In genomic region chr9:95844825-95845460, GRCm38 (mm10) we compare ENCODE assay signal across 8 mouse cellular contexts. TPM values are rescaled to one million over a fixed set of nuclear protein-coding genes. Genes with fewer than 3 reads are reported as not detected.
A peak's percentile ranks its signal among the peaks of the same experiment; 100 is the strongest.
DNase-seq lines count a peak whose midpoint lies in the region; ATAC-seq lines count a peak whose summit lies in the region.

Gene Pls1, minus strand, starts transcription at chr9:95845311.

- no peak within 1 kb of the TSS for H3K27ac ChIP-seq in embryonic facial prominence, embryonic 13.5 days
- peak within 1 kb of the TSS; percentile 70 for H3K27ac ChIP-seq in heart, embryonic 10.5 days
- no peak within 1 kb of the TSS for H3K27ac ChIP-seq in limb, embryonic 12.5 days
- no peak within 1 kb of the TSS for H3K27ac ChIP-seq in midbrain, embryonic 14.5 days (replicated peaks; ENCODE audit: low read depth, low read length)

- peak within 1 kb of the TSS; percentile 66 for H3K4me3 ChIP-seq in embryonic facial prominence, embryonic 13.5 days
- H3K4me3 ChIP-seq in heart, embryonic 10.5 days, result peak within 1 kb of the TSS; percentile 70
- H3K4me3 ChIP-seq in limb, embryonic 12.5 days (replicated peaks), result peak within 1 kb of the TSS; percentile 65
- peak within 1 kb of the TSS; percentile 61 for H3K4me3 ChIP-seq in midbrain, embryonic 14.5 days (replicated peaks; ENCODE audit: low read depth, low read length)

- under 1% methylated on average over 46 of the region's 46 CpGs for WGBS in embryonic facial prominence, embryonic 13.5 days
- under 1% methylated on average over 44 of the region's 46 CpGs for WGBS in heart, embryonic 10.5 days
- WGBS in limb, embryonic 12.5 days, result under 1% methylated on average over 46 of the region's 46 CpGs
- under 1% methylated on average over 46 of the region's 46 CpGs for WGBS in midbrain, embryonic 14.5 days

- no peaks in the 10 kb centered on the region for H3K9me3 ChIP-seq in embryonic facial prominence, embryonic 13.5 days
- no peaks in the 10 kb centered on the region for H3K9me3 ChIP-seq in heart, embryonic 10.5 days
- no peaks in the 10 kb centered on the region for H3K9me3 ChIP-seq in limb, embryonic 12.5 days
- no peaks in the 10 kb centered on the region; the same call in 1 of the 2 replicates for H3K9me3 ChIP-seq in midbrain, embryonic 14.5 days (ENCODE audit: control insufficient read depth, low read length)

- 0 out of 2 replicates have a peak, but pooled peaks cover 3% of the 10 kb centered on the region for H3K4me1 ChIP-seq in embryonic facial prominence, embryonic 13.5 days
- peaks cover 9% of the 10 kb centered on the region; the same call in 1 of the 2 replicates for H3K4me1 ChIP-seq in heart, embryonic 10.5 days
- peaks cover 14% of the 10 kb centered on the region; the same call in 1 of the 2 replicates for H3K4me1 ChIP-seq in limb, embryonic 12.5 days (replicated peaks)
- 0 out of 2 replicates have a peak, but pooled peaks cover 3% of the 10 kb centered on the region for H3K4me1 ChIP-seq in midbrain, embryonic 14.5 days (ENCODE audit: control insufficient read depth, insufficient read depth, low read length)

- H3K4me2 ChIP-seq in embryonic facial prominence, embryonic 13.5 days, result peak within 1 kb of the TSS; percentile 95
- peak within 1 kb of the TSS; percentile 88 for H3K4me2 ChIP-seq in limb, embryonic 12.5 days
- peak within 1 kb of the TSS; percentile 89 for H3K4me2 ChIP-seq in midbrain, embryonic 14.5 days (ENCODE audit: low read length)

- no peaks in the 10 kb centered on the region for H3K36me3 ChIP-seq in embryonic facial prominence, embryonic 13.5 days
- H3K36me3 ChIP-seq in heart, embryonic 10.5 days, result no peaks in the 10 kb centered on the region
- H3K36me3 ChIP-seq in limb, embryonic 12.5 days, result no peaks in the 10 kb centered on the region
- H3K36me3 ChIP-seq in midbrain, embryonic 14.5 days (ENCODE audit: control insufficient read depth, insufficient read depth, low read length), result no peaks in the 10 kb centered on the region

- peak within 1 kb of the TSS; percentile 77 for H3K9ac ChIP-seq in embryonic facial prominence, embryonic 13.5 days
- H3K9ac ChIP-seq in limb, embryonic 12.5 days (replicated peaks), result peak within 1 kb of the TSS; percentile 56
- peak within 1 kb of the TSS; percentile 64 for H3K9ac ChIP-seq in midbrain, embryonic 14.5 days (replicated peaks; ENCODE audit: low read length)

- H3K27me3 ChIP-seq in embryonic facial prominence, embryonic 13.5 days, result peaks cover 20% of the 10 kb centered on the region
- H3K27me3 ChIP-seq in heart, embryonic 10.5 days (ENCODE audit: insufficient read depth, poor library complexity, severe bottlenecking), result peaks cover 32% of the 10 kb centered on the region
- peaks cover 10% of the 10 kb centered on the region; the same call in 1 of the 2 replicates for H3K27me3 ChIP-seq in limb, embryonic 12.5 days
- peaks cover 13% of the 10 kb centered on the region; the same call in 1 of the 2 replicates for H3K27me3 ChIP-seq in midbrain, embryonic 14.5 days (ENCODE audit: control insufficient read depth, insufficient read depth, low read length)

- ATAC-seq in embryonic facial prominence, embryonic 13.5 days (ENCODE audit: insufficient number of reproducible peaks, insufficient read depth, low FRiP score, low TSS enrichment, low read depth), result peak; percentile 77
- peak; percentile 79 for ATAC-seq in limb, embryonic 12.5 days (ENCODE audit: insufficient number of reproducible peaks, insufficient read depth, low FRiP score, low TSS enrichment, low read depth)
- peak; percentile 90 for ATAC-seq in midbrain, embryonic 14.5 days (ENCODE audit: low FRiP score, low TSS enrichment)

- DNase-seq in adrenal gland, postnatal 4 days (ENCODE audit: low spot score in 2 of 2), result peak; percentile 65 to 72
- DNase-seq in heart, embryonic 10.5 days (ENCODE audit: low spot score), result peak; percentile 86
- peak; percentile 94 for DNase-seq in kidney, adult 9 months
- peak; percentile 93 for DNase-seq in midbrain, embryonic 14.5 days
- DNase-seq in spleen, adult 18-20 months, result peak; percentile 58 to 74
- DNase-seq in adipocyte (ENCODE audit: low spot score), result no peak

RNA-seq across cellular contexts. Expression of gene Pls1, which starts in this region (rescaled TPM):
- 1 to 10 TPM; 8.2 to 9.9 TPM for total RNA-seq in adrenal gland, postnatal 4 days (2021)
- 3.8 and 7.1 TPM in 2 replicates for polyA plus RNA-seq in embryonic facial prominence, embryonic 13.5 days (2015; fragmentation: Nextera tagmentation; extraction: Ambion mirVana)
- polyA plus RNA-seq in heart, embryonic 10.5 days (2016; fragmentation: Nextera tagmentation; extraction: Ambion mirVana), result 1.5 and 4.5 TPM in 2 replicates
- polyA plus RNA-seq in limb, embryonic 12.5 days (2016; fragmentation: Nextera tagmentation; extraction: Ambion mirVana), result 5.1 and 5.5 TPM in 2 replicates
- polyA plus RNA-seq in midbrain, embryonic 14.5 days (2014; fragmentation: Nextera tagmentation; extraction: Ambion mirVana), result 2.4 and 3.3 TPM in 2 replicates
